Mouse (Mus musculus): ENCODE measurements around the gene Mrps5. TPM values are rescaled to one million over a fixed set of nuclear protein-coding genes. Genes with fewer than 3 reads are reported as not detected.

The Mrps5 gene
- polyA plus RNA-seq, 1 experiment from 2014 or later, result 145 TPM

- H3K4me2 ChIP-seq (replicated peaks), result no peak overlapping the region
- no peaks in the 10 kb centered on the region for H3K27me3 ChIP-seq
- no peaks in the 10 kb centered on the region for H3K36me3 ChIP-seq
- no peaks in the 10 kb centered on the region for H3K4me1 ChIP-seq
- H3K27ac ChIP-seq, result no peak overlapping the region
- no peaks in the 10 kb centered on the region for H3K9me3 ChIP-seq
- 85% methylated on average over 2 of the region's 2 CpGs for WGBS
- no peak for ATAC-seq (ENCODE audit: low FRiP score, low read depth)
- H3K4me3 ChIP-seq, result no peak overlapping the region
- no peak overlapping the region for H3K9ac ChIP-seq
These were observed 37.8 kb downstream of the Mrps5 start for GRCm38 (mm10) chr2:127624786-127625185.

GRCm38 (mm10) chr2:127625659-127626058 lies 38.6 kb downstream of the Mrps5 start:
- H3K9ac ChIP-seq, result no peak overlapping the region
- no peaks in the 10 kb centered on the region for H3K4me1 ChIP-seq
- H3K4me2 ChIP-seq (replicated peaks), result no peak overlapping the region
- no peaks in the 10 kb centered on the region for H3K9me3 ChIP-seq
- no peaks in the 10 kb centered on the region for H3K36me3 ChIP-seq
- no peak overlapping the region for H3K4me3 ChIP-seq
- no peaks in the 10 kb centered on the region for H3K27me3 ChIP-seq
- no peak overlapping the region for H3K27ac ChIP-seq
- no peak for ATAC-seq (ENCODE audit: low FRiP score, low read depth)
- WGBS, result 71% methylated on average over 5 of the region's 5 CpGs

GRCm38 (mm10) chr2:127627354-127627753 lies 40.3 kb downstream of the Mrps5 start:
- 75% methylated on average over 6 of the region's 6 CpGs for WGBS
- no peak for ATAC-seq (ENCODE audit: low FRiP score, low read depth)
- Histone ChIP-seq H3K9me3 (no peaks in the 10 kb centered on the region), H3K9ac (no peak overlapping the region), H3K4me1 (no peaks in the 10 kb centered on the region), H3K27ac (no peak overlapping the region), H3K4me2 (replicated peaks) (no peak overlapping the region), H3K36me3 (no peaks in the 10 kb centered on the region), H3K27me3 (no peaks in the 10 kb centered on the region), H3K4me3 (no peak overlapping the region)

GRCm38 (mm10) chr2:127627990-127628570 lies 41.1 kb downstream of the Mrps5 start:
- H3K4me1 ChIP-seq, result no peaks in the 10 kb centered on the region
- H3K9ac ChIP-seq, result no peak overlapping the region
- H3K36me3 ChIP-seq, result no peaks in the 10 kb centered on the region
- H3K9me3 ChIP-seq, result no peaks in the 10 kb centered on the region
- WGBS, result 72% methylated on average over 6 of the region's 6 CpGs
- H3K4me3 ChIP-seq, result no peak overlapping the region
- ATAC-seq (ENCODE audit: low FRiP score, low read depth), result no peak
- no peaks in the 10 kb centered on the region for H3K27me3 ChIP-seq
- no peak overlapping the region for H3K4me2 ChIP-seq (replicated peaks)
- no peak overlapping the region for H3K27ac ChIP-seq

GRCm38 (mm10) chr2:127632601-127633000 lies 45.6 kb downstream of the Mrps5 start:
- H3K4me2 ChIP-seq (replicated peaks), result no peak overlapping the region
- 59% methylated on average over 2 of the region's 2 CpGs for WGBS
- H3K36me3 ChIP-seq, result no peaks in the 10 kb centered on the region
- no peak overlapping the region for H3K9ac ChIP-seq
- no peaks in the 10 kb centered on the region for H3K4me1 ChIP-seq
- H3K9me3 ChIP-seq, result no peaks in the 10 kb centered on the region
- H3K4me3 ChIP-seq, result no peak overlapping the region
- H3K27ac ChIP-seq, result no peak overlapping the region
- no peaks in the 10 kb centered on the region for H3K27me3 ChIP-seq
- no peak for ATAC-seq (ENCODE audit: low FRiP score, low read depth)

GRCm38 (mm10) chr2:127635581-127635980 lies 48.6 kb downstream of the Mrps5 start:
- Histone ChIP-seq H3K27ac (no peak overlapping the region), H3K4me3 (no peak overlapping the region), H3K9ac (no peak overlapping the region), H3K36me3 (no peaks in the 10 kb centered on the region), H3K9me3 (no peaks in the 10 kb centered on the region), H3K4me2 (replicated peaks) (no peak overlapping the region), H3K4me1 (no peaks in the 10 kb centered on the region), H3K27me3 (no peaks in the 10 kb centered on the region)
- ATAC-seq (ENCODE audit: low FRiP score, low read depth), result no peak
- 54% methylated on average over 6 of the region's 6 CpGs for WGBS

- Histone ChIP-seq H3K36me3 (no peaks in the 10 kb centered on the region), H3K9me3 (no peaks in the 10 kb centered on the region), H3K4me3 (no peak overlapping the region), H3K27ac (no peak overlapping the region), H3K9ac (no peak overlapping the region), H3K4me2 (replicated peaks) (no peak overlapping the region), H3K27me3 (no peaks in the 10 kb centered on the region), H3K4me1 (peaks cover 8% of the 10 kb centered on the region)
- WGBS, result 77% methylated on average over 9 of the region's 9 CpGs
- ATAC-seq (ENCODE audit: low FRiP score, low read depth), result no peak
These were observed 52.0 kb downstream of the Mrps5 start for GRCm38 (mm10) chr2:127638973-127639372.

GRCm38 (mm10) chr2:127643728-127644704 lies 57.0 kb downstream of the Mrps5 start:
- Histone ChIP-seq H3K4me1 (peaks cover 17% of the 10 kb centered on the region), H3K27me3 (no peaks in the 10 kb centered on the region), H3K4me2 (replicated peaks) (peak overlapping the region; percentile 36), H3K4me3 (no peak overlapping the region), H3K27ac (peak overlapping the region; percentile 34; the same call in 1 of the 2 replicates), H3K36me3 (no peaks in the 10 kb centered on the region), H3K9ac (0 out of 2 replicates have a peak overlapping the region, but pooled peaks have one; percentile 21), H3K9me3 (no peaks in the 10 kb centered on the region)
- ATAC-seq (ENCODE audit: low FRiP score, low read depth), result peak; percentile 76
- 39% methylated on average over 19 of the region's 19 CpGs for WGBS

GRCm38 (mm10) chr2:127646875-127647274 lies 59.9 kb downstream of the Mrps5 start:
- H3K27me3 ChIP-seq, result peaks cover 21% of the 10 kb centered on the region
- no peaks in the 10 kb centered on the region for H3K9me3 ChIP-seq
- 75% methylated on average over 5 of the region's 5 CpGs for WGBS
- H3K27ac ChIP-seq, result no peak overlapping the region
- H3K4me2 ChIP-seq (replicated peaks), result no peak overlapping the region
- no peak overlapping the region for H3K4me3 ChIP-seq
- peaks cover 17% of the 10 kb centered on the region for H3K4me1 ChIP-seq
- no peak overlapping the region for H3K9ac ChIP-seq
- no peak for ATAC-seq (ENCODE audit: low FRiP score, low read depth)
- no peaks in the 10 kb centered on the region for H3K36me3 ChIP-seq

GRCm38 (mm10) chr2:127648145-127648544 lies 61.1 kb downstream of the Mrps5 start:
- Histone ChIP-seq H3K4me3 (no peak overlapping the region), H3K9ac (no peak overlapping the region), H3K4me2 (replicated peaks) (no peak overlapping the region), H3K4me1 (peaks cover 17% of the 10 kb centered on the region), H3K27ac (no peak overlapping the region), H3K27me3 (peaks cover 34% of the 10 kb centered on the region), H3K36me3 (no peaks in the 10 kb centered on the region), H3K9me3 (no peaks in the 10 kb centered on the region)
- no peak for ATAC-seq (ENCODE audit: low FRiP score, low read depth)
- WGBS, result 88% methylated on average over 6 of the region's 6 CpGs

GRCm38 (mm10) chr2:127649921-127650320 lies 62.9 kb downstream of the Mrps5 start:
- no peak overlapping the region for H3K27ac ChIP-seq
- no peak overlapping the region for H3K4me3 ChIP-seq
- 64% methylated on average over 5 of the region's 5 CpGs for WGBS
- H3K4me1 ChIP-seq, result no peaks in the 10 kb centered on the region
- no peak overlapping the region for H3K4me2 ChIP-seq (replicated peaks)
- ATAC-seq (ENCODE audit: low FRiP score, low read depth), result no peak
- H3K36me3 ChIP-seq, result no peaks in the 10 kb centered on the region
- no peaks in the 10 kb centered on the region for H3K9me3 ChIP-seq
- peaks cover 51% of the 10 kb centered on the region for H3K27me3 ChIP-seq
- H3K9ac ChIP-seq, result no peak overlapping the region

- no peak overlapping the region for H3K4me3 ChIP-seq
- H3K27ac ChIP-seq, result no peak overlapping the region
- no peak overlapping the region for H3K4me2 ChIP-seq (replicated peaks)
- peaks cover 68% of the 10 kb centered on the region for H3K27me3 ChIP-seq
- no peak overlapping the region for H3K9ac ChIP-seq
- no peaks in the 10 kb centered on the region for H3K9me3 ChIP-seq
- no peaks in the 10 kb centered on the region for H3K36me3 ChIP-seq
- WGBS, result 66% methylated on average over 5 of the region's 5 CpGs
- peaks cover 12% of the 10 kb centered on the region for H3K4me1 ChIP-seq
- ATAC-seq (ENCODE audit: low FRiP score, low read depth), result no peak
These were observed 64.6 kb downstream of the Mrps5 start for GRCm38 (mm10) chr2:127651601-127652000.

Measured in limb, embryonic 13.5 days (tissue).